Mouse (Mus musculus): ENCODE data around the gene Gm5478.
"Not testable (repeated sequence)": the region's sequence is repeated elsewhere in the genome, so short reads cannot be mapped to it uniquely, and the experiment has no call there.

The Gm5478 gene

GRCm38 (mm10) chr15:101647280-101647679 is at the start of gene Gm5478:
TSS of gene Gm5478 (minus strand) at chr15:101647380.
- DNase-seq (ENCODE audit: low spot score in 2 of 2) = no peak

DNA sequence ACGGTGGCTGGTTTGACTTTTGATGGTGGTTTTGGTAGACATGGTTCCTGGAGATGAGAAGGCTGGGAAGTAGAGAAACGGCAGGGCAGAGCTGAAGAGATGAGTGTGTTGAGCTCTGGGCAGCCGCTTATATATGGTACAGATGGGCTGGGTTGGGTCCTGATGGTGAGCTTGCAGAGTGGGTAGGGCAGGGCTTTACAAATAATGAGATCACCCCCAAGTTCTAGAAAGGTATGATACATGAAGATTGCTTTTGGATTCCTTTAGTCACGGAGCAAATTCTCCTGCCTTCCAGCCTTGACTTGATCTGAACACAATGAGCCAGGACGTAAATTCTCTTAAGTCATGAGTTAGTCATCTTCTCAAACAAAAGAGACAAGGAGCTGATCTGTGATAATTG is 47.0 kb upstream of the Gm5478 start, which contains the start of gene Krt6a:
Gene Krt6a (minus strand): TSS at position 101 of the 400 bp plus-strand sequence.
- no peak for DNase-seq (ENCODE audit: low spot score in 2 of 2)

DNA sequence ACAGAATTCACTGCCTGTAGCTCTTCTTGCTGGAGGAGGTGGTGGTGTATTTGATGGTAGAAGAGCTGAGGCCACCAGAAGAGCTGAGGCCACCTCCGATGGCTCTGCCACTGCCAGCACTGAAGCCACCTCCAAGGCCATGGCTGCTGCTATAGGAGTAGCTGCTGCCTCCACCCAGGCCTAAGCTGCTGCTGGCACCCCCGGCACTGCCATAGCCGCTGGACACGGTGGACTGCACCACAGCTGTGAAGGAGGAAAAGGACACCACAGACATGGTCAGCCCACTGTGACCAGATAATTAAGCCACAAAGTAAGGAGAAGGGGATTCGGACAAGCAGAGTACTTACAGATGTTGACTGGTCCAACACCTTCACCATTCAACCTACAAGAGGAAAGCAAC is 43.3 kb upstream of the Gm5478 start:
- DNase-seq (ENCODE audit: low spot score in 2 of 2) = not testable (repeated sequence)

- DNase-seq (ENCODE audit: low spot score in 2 of 2) = no peak
Observed at GRCm38 (mm10) chr15:101688161-101688560, 41.0 kb upstream of the Gm5478 start.

DNA sequence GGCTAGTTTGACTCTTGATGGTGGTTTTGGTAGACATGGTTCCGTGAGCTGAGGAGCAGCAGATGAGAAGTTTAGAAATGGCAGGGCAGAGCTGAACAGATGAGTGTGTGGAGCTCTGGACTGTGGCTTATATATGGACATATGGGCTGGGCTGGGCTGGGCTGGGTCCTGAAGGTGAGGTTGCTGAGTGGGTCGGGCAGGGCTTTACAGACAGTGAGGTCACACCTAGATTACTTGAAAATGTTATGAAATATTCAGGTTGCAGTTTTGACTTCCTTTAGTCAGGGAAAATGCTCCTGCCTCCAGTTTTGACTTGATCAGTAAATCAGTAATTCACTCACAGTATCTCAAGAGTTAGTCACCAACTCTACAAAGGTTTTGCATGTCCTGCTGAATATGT is 33.0 kb upstream of the Gm5478 start, which contains the start of gene Krt6b:
Gene Krt6b (minus strand): TSS at position 101 of the 400 bp plus-strand sequence.
- DNase-seq (ENCODE audit: low spot score in 2 of 2) = no peak

DNA sequence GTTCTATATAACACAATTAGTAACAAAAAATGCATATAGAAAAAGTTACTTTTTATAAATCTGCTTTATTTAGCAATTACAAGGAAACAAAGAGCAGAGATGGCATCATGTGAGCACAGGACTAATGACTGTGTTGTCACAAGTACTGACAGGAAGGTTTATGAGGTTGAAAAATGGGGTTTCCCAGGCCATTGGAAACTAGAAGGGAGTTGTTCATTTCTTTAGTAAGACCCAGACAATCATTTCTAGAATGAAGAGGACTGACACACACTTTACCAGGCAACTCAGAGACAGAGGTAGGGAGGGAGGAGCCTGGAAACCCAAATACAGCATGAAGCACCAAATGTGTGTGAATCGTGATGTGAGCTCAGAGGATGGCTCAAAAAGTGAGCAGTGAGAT is 28.8 kb upstream of the Gm5478 start:
- DNase-seq (ENCODE audit: low spot score in 2 of 2) = no peak

DNA sequence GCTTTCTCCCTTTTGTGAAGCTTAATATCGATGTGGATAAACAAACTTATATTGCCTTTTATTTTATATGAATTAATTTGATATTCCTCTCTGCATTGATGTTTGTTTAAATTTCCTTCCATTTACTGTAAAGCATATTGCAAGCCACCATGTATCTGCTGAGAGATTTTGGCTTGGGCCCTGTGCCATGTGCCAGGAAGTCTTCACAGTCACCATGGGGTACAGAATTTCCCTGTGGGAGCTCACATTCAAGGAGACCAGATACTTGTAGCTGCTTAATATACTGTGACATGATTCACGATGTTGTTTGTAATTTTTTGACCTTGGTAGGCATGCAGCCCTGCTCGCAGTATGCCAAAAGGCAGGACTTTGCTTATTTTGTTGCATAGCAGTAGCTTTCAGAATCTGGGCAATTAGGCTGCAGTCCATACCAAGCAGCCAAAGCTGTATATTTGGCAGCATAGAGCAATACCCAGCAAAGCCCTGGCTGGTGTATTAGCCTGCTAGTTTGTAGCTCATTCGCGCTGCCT is 5.6 kb upstream of the Gm5478 start:
- no peak for DNase-seq (ENCODE audit: low spot score in 2 of 2)

GRCm38 (mm10) chr15:101627884-101628283 is 19.3 kb downstream of the Gm5478 start, which contains the start of gene Gm5414:
TSS of gene Gm5414 (minus strand) at chr15:101628188.
- DNase-seq (ENCODE audit: low spot score in 2 of 2) = no peak

DNA sequence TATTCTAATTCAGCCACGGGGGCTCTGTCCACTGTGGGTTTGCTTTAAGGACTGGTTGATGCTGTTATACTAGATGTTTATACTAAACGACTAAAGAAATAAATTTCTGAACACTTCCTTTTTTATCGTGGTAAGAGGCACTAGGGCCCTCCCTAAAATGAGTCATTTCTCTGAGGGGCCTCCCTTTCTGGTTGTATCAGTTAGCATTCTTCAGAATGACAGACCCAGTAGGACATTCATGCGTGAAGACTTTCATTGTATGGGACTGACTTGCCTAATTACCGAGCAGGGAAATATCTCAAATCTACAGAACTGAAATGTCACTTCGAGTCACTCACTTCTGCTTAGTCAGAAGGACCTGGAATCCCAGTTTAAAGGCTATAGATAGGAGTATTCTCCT is 48.1 kb downstream of the Gm5478 start:
- no peak for DNase-seq (ENCODE audit: low spot score in 2 of 2)

All from right cerebral cortex, postnatal 36 days (tissue).